Mouse (Mus musculus): ENCODE data around the gene Pcsk7.

- no peak for TF ChIP-seq CTCF (IDR thresholded peaks at IDR 0.05; ENCODE audit: borderline replicate concordance, extremely low read depth, insufficient read depth, insufficient read length)
- TF ChIP-seq POLR2A (IDR thresholded peaks at IDR 0.05; ENCODE audit: borderline replicate concordance, extremely low read depth, insufficient read depth, insufficient read length, poor library complexity, severe bottlenecking), result no peak
Measured at GRCm38 (mm10) chr9:45917041-45917934, 11.0 kb downstream of the Pcsk7 start.

Measured in brain, embryonic 14.5 days (tissue).